Comparison of ENCODE assay signal across 31 mouse cellular contexts in genomic region chr8:70023596-70023995, GRCm38 (mm10). TPM values are rescaled to one million over a fixed set of nuclear protein-coding genes. Genes with fewer than 3 reads are reported as not detected.
A peak's percentile ranks its signal among the peaks of the same experiment; 100 is the strongest.
DNase-seq lines count a peak whose midpoint lies in the region; ATAC-seq lines count a peak whose summit lies in the region.
"Had no signal": no experiment of that assay in that cellular context is flagged by ENCODE, and none has a peak within 500 bp of the region (broad histone marks: within the 10 kb centered on the region; RNA-seq: fewer than 3 reads in every experiment).

No protein-coding gene starts in this region.

- WGBS in intestine, embryonic 16.5 days, result 80% methylated on average over 8 of the region's 8 CpGs
- WGBS in intestine, embryonic 15.5 days, result 75% methylated on average over 8 of the region's 8 CpGs
- WGBS in liver, embryonic 16.5 days (ENCODE audit: insufficient replicate concordance), result 64% methylated on average over 8 of the region's 8 CpGs
- 83% methylated on average over 8 of the region's 8 CpGs for WGBS in liver, embryonic 11.5 days

- ATAC-seq in intestine, embryonic 16.5 days, result peak; percentile 31; the same call in 1 of the 2 replicates
- no peak for ATAC-seq in intestine, embryonic 15.5 days
- peak; percentile 28; the same call in 1 of the 2 replicates for ATAC-seq in liver, embryonic 16.5 days (ENCODE audit: low read depth)
- no peak; the same call in 1 of the 2 replicates for ATAC-seq in liver, embryonic 11.5 days (replicated peaks; ENCODE audit: low FRiP score)
- ATAC-seq: CD4-positive, CD25-positive, alpha-beta regulatory T cell, adult 4 months; forebrain, embryonic 15.5 days; hindbrain, postnatal 0 days; Patski had no signal

- H3K9me3 ChIP-seq in intestine, embryonic 16.5 days (ENCODE audit: control insufficient read depth, low read length), result no peaks in the 10 kb centered on the region
- H3K9me3 ChIP-seq in intestine, embryonic 15.5 days, result no peaks in the 10 kb centered on the region
- no peaks in the 10 kb centered on the region for H3K9me3 ChIP-seq in liver, embryonic 16.5 days (replicated peaks; ENCODE audit: control insufficient read depth, low read length)
- H3K9me3 ChIP-seq in liver, embryonic 11.5 days (ENCODE audit: control insufficient read depth, low read length), result no peaks in the 10 kb centered on the region
- H3K9me3 ChIP-seq: embryonic facial prominence, embryonic 15.5 days; forebrain, embryonic 15.5 days; heart, embryonic 13.5 days; limb, embryonic 13.5 days; midbrain, embryonic 12.5 days had no signal

- no peaks in the 10 kb centered on the region for H3K27me3 ChIP-seq in intestine, embryonic 16.5 days (replicated peaks; ENCODE audit: control insufficient read depth, insufficient read depth, low read length)
- H3K27me3 ChIP-seq in intestine, embryonic 15.5 days (replicated peaks), result no peaks in the 10 kb centered on the region
- H3K27me3 ChIP-seq in liver, embryonic 16.5 days (ENCODE audit: control insufficient read depth, insufficient read depth, low read depth, low read length), result no peaks in the 10 kb centered on the region
- no peaks in the 10 kb centered on the region for H3K27me3 ChIP-seq in liver, embryonic 11.5 days (replicated peaks; ENCODE audit: control insufficient read depth, insufficient read depth, low read length)
- H3K27me3 ChIP-seq: embryonic facial prominence, embryonic 15.5 days; forebrain, embryonic 15.5 days; heart, embryonic 13.5 days; limb, embryonic 13.5 days; midbrain, embryonic 12.5 days; Patski had no signal

- no peak for DNase-seq in liver, embryonic 11.5 days (ENCODE audit: low spot score)
- peak; percentile 70 for DNase-seq in brain, adult 2 months (ENCODE audit: low read depth, low spot score)
- DNase-seq in adrenal gland, postnatal 25 days, result no peak
- no peak for DNase-seq in thymus, postnatal 4 days
- DNase-seq: adrenal gland, postnatal 14 days; cerebellum, adult 11 months; cerebellum, adult 9-11 months; gastrocnemius, postnatal 25 days; heart, adult 2 months; heart, postnatal 14 days; kidney, adult 18-20 months; lung, adult 18-20 months; lung, postnatal 10 days; thymus, adult 18-20 months; thymus, postnatal 36 days had no signal

- no peak overlapping the region for H3K4me2 ChIP-seq in intestine, embryonic 16.5 days (ENCODE audit: low read depth, low read length)
- H3K4me2 ChIP-seq in intestine, embryonic 15.5 days (replicated peaks), result no peak overlapping the region
- H3K4me2 ChIP-seq in liver, embryonic 16.5 days (ENCODE audit: low read depth, low read length), result no peak overlapping the region
- no peak overlapping the region for H3K4me2 ChIP-seq in liver, embryonic 11.5 days
- H3K4me2 ChIP-seq: embryonic facial prominence, embryonic 15.5 days; forebrain, embryonic 15.5 days; heart, embryonic 13.5 days; limb, embryonic 13.5 days; midbrain, embryonic 12.5 days had no signal

- H3K4me1 ChIP-seq in intestine, embryonic 16.5 days (ENCODE audit: control insufficient read depth, insufficient read depth, low read length), result no peaks in the 10 kb centered on the region
- no peaks in the 10 kb centered on the region for H3K4me1 ChIP-seq in intestine, embryonic 15.5 days (replicated peaks)
- peaks cover 2% of the 10 kb centered on the region; the same call in 1 of the 2 replicates for H3K4me1 ChIP-seq in liver, embryonic 16.5 days (ENCODE audit: control insufficient read depth, low read depth, low read length)
- H3K4me1 ChIP-seq in liver, embryonic 11.5 days (replicated peaks; ENCODE audit: control insufficient read depth, insufficient read depth, low read length), result no peaks in the 10 kb centered on the region
- H3K4me1 ChIP-seq: embryonic facial prominence, embryonic 15.5 days; forebrain, embryonic 15.5 days; heart, embryonic 13.5 days; limb, embryonic 13.5 days; midbrain, embryonic 12.5 days had no signal

- H3K4me3 ChIP-seq in intestine, embryonic 16.5 days (ENCODE audit: low read length), result no peak overlapping the region
- no peak overlapping the region for H3K4me3 ChIP-seq in intestine, embryonic 15.5 days (replicated peaks)
- H3K4me3 ChIP-seq in liver, embryonic 16.5 days (ENCODE audit: low read depth, low read length), result no peak overlapping the region
- H3K4me3 ChIP-seq in liver, embryonic 11.5 days (ENCODE audit: low read depth, low read length), result no peak overlapping the region
- H3K4me3 ChIP-seq: embryonic facial prominence, embryonic 15.5 days; forebrain, embryonic 15.5 days; heart, adult 2 months; heart, embryonic 13.5 days; limb, embryonic 13.5 days; midbrain, embryonic 12.5 days had no signal

- no peak overlapping the region for H3K27ac ChIP-seq in intestine, embryonic 16.5 days (ENCODE audit: low read length)
- H3K27ac ChIP-seq in intestine, embryonic 15.5 days, result no peak overlapping the region
- H3K27ac ChIP-seq in liver, embryonic 16.5 days (ENCODE audit: low read length), result no peak overlapping the region
- no peak overlapping the region; the same call in 1 of the 2 replicates for H3K27ac ChIP-seq in liver, embryonic 11.5 days (ENCODE audit: low read depth, low read length)
- H3K27ac ChIP-seq: embryonic facial prominence, embryonic 15.5 days; forebrain, embryonic 15.5 days; heart, adult 2 months; heart, embryonic 13.5 days; hindbrain, postnatal 0 days; kidney, postnatal 0 days; limb, embryonic 13.5 days; midbrain, embryonic 12.5 days had no signal

- H3K36me3 ChIP-seq in intestine, embryonic 16.5 days (ENCODE audit: control insufficient read depth, insufficient read depth, low read length), result peaks cover 56% of the 10 kb centered on the region
- peaks cover 85% of the 10 kb centered on the region for H3K36me3 ChIP-seq in intestine, embryonic 15.5 days
- H3K36me3 ChIP-seq in liver, embryonic 16.5 days (ENCODE audit: control insufficient read depth, insufficient read depth), result peaks cover 79% of the 10 kb centered on the region
- peaks cover 84% of the 10 kb centered on the region for H3K36me3 ChIP-seq in liver, embryonic 11.5 days (ENCODE audit: control insufficient read depth, insufficient read depth, low read length)

- no peak overlapping the region for H3K9ac ChIP-seq in intestine, embryonic 16.5 days (ENCODE audit: low read depth, low read length)
- H3K9ac ChIP-seq in intestine, embryonic 15.5 days, result no peak overlapping the region
- H3K9ac ChIP-seq in liver, embryonic 16.5 days (ENCODE audit: low read depth, low read length), result no peak overlapping the region
- H3K9ac ChIP-seq in liver, embryonic 11.5 days (ENCODE audit: low read depth, low read length), result no peak overlapping the region
- H3K9ac ChIP-seq: embryonic facial prominence, embryonic 15.5 days; forebrain, embryonic 15.5 days; heart, embryonic 13.5 days; limb, embryonic 13.5 days; midbrain, embryonic 12.5 days had no signal

RNA-seq across cellular contexts. Expression of gene Mau2, which starts 18.9 kb away (rescaled TPM):
- 44.4 and 45.5 TPM in 2 replicates for polyA plus RNA-seq in intestine, embryonic 16.5 days (2015; fragmentation: Nextera tagmentation; extraction: Ambion mirVana)
- polyA plus RNA-seq in intestine, embryonic 15.5 days (2015; fragmentation: Nextera tagmentation; extraction: Ambion mirVana), result 43.1 and 46.4 TPM in 2 replicates
- polyA plus RNA-seq in liver, embryonic 16.5 days (2015; fragmentation: Nextera tagmentation; extraction: Ambion mirVana), result 21.7 and 22.6 TPM in 2 replicates
- 42.1 and 46.5 TPM in 2 replicates for polyA plus RNA-seq in liver, embryonic 11.5 days (2014; fragmentation: Nextera tagmentation; extraction: Ambion mirVana)
- total RNA-seq in adrenal gland, postnatal 25 days (2021), result 66.7 and 73.9 TPM in 2 replicates

RNA-seq across cellular contexts. Expression of gene Sugp1, which starts 19.0 kb away (rescaled TPM):
- polyA plus RNA-seq in intestine, embryonic 16.5 days (2015; fragmentation: Nextera tagmentation; extraction: Ambion mirVana), result 33.0 and 37.0 TPM in 2 replicates
- 36.3 and 37.5 TPM in 2 replicates for polyA plus RNA-seq in intestine, embryonic 15.5 days (2015; fragmentation: Nextera tagmentation; extraction: Ambion mirVana)
- polyA plus RNA-seq in liver, embryonic 16.5 days (2015; fragmentation: Nextera tagmentation; extraction: Ambion mirVana), result 14.7 and 14.9 TPM in 2 replicates
- 30.8 and 32.4 TPM in 2 replicates for polyA plus RNA-seq in liver, embryonic 11.5 days (2014; fragmentation: Nextera tagmentation; extraction: Ambion mirVana)
- total RNA-seq in adrenal gland, postnatal 25 days (2021), result 30.8 and 37.0 TPM in 2 replicates

RNA-seq across cellular contexts. Expression of gene Gatad2a, which starts 27.4 kb away (rescaled TPM):
- polyA plus RNA-seq in intestine, embryonic 16.5 days (2015; fragmentation: Nextera tagmentation; extraction: Ambion mirVana), result 36.0 and 38.9 TPM in 2 replicates
- polyA plus RNA-seq in intestine, embryonic 15.5 days (2015; fragmentation: Nextera tagmentation; extraction: Ambion mirVana), result 51.2 and 54.7 TPM in 2 replicates
- 17.2 and 18.9 TPM in 2 replicates for polyA plus RNA-seq in liver, embryonic 16.5 days (2015; fragmentation: Nextera tagmentation; extraction: Ambion mirVana)
- 72.6 and 75.3 TPM in 2 replicates for polyA plus RNA-seq in liver, embryonic 11.5 days (2014; fragmentation: Nextera tagmentation; extraction: Ambion mirVana)
- total RNA-seq in adrenal gland, postnatal 25 days (2021), result 95.6 and 104 TPM in 2 replicates

RNA-seq across cellular contexts. Expression of gene Tm6sf2, which starts 49.1 kb away (rescaled TPM):
- 106 and 152 TPM in 2 replicates for polyA plus RNA-seq in intestine, embryonic 16.5 days (2015; fragmentation: Nextera tagmentation; extraction: Ambion mirVana)
- 42.8 and 52.6 TPM in 2 replicates for polyA plus RNA-seq in intestine, embryonic 15.5 days (2015; fragmentation: Nextera tagmentation; extraction: Ambion mirVana)
- 1.8 and 3.0 TPM in 2 replicates for polyA plus RNA-seq in liver, embryonic 16.5 days (2015; fragmentation: Nextera tagmentation; extraction: Ambion mirVana)
- polyA plus RNA-seq in liver, embryonic 11.5 days (2014; fragmentation: Nextera tagmentation; extraction: Ambion mirVana), result 0.60 and 0.82 TPM in 2 replicates
- 0.43 and 1.9 TPM in 2 replicates for total RNA-seq in adrenal gland, postnatal 25 days (2021)
- total RNA-seq: common myeloid progenitor, adult 5-6 weeks; hindbrain, postnatal 0 days had no signal

RNA-seq across cellular contexts. Expression of gene Hapln4, which starts 59.7 kb away (rescaled TPM):
- polyA plus RNA-seq in intestine, embryonic 16.5 days (2015; fragmentation: Nextera tagmentation; extraction: Ambion mirVana), result 0.10 and 0.11 TPM in 2 replicates
- 0.06 and 0.11 TPM in 2 replicates for polyA plus RNA-seq in intestine, embryonic 15.5 days (2015; fragmentation: Nextera tagmentation; extraction: Ambion mirVana)
- 0.04 TPM in 1 of 2 replicates, not detected in the other for polyA plus RNA-seq in liver, embryonic 16.5 days (2015; fragmentation: Nextera tagmentation; extraction: Ambion mirVana)
- polyA plus RNA-seq in liver, embryonic 11.5 days (2014; fragmentation: Nextera tagmentation; extraction: Ambion mirVana), result 0.27 and 0.64 TPM in 2 replicates
- total RNA-seq in adrenal gland, postnatal 25 days (2021), result 0.12 and 0.43 TPM in 2 replicates
- total RNA-seq: common myeloid progenitor, adult 5-6 weeks; heart, postnatal 14 days; neutrophil, adult 5-6 weeks had no signal
- polyA plus RNA-seq: CD4-positive, CD25-positive, alpha-beta regulatory T cell, adult 4 months; hindbrain, embryonic 11.5 days; kidney, postnatal 0 days; limb, embryonic 13.5 days; stomach, embryonic 14.5 days had no signal

Comparison
In these comparisons a context has a peak if more than half of its experiments do, and no peak if none do; other contexts are left out.
1. ATAC-seq: peak in intestine, embryonic 16.5 days (single experiment) and liver, embryonic 16.5 days (single experiment); none in intestine, embryonic 15.5 days (single experiment) and liver, embryonic 11.5 days (single experiment).